Mouse (Mus musculus): ENCODE data around the gene Abca2.

DNA sequence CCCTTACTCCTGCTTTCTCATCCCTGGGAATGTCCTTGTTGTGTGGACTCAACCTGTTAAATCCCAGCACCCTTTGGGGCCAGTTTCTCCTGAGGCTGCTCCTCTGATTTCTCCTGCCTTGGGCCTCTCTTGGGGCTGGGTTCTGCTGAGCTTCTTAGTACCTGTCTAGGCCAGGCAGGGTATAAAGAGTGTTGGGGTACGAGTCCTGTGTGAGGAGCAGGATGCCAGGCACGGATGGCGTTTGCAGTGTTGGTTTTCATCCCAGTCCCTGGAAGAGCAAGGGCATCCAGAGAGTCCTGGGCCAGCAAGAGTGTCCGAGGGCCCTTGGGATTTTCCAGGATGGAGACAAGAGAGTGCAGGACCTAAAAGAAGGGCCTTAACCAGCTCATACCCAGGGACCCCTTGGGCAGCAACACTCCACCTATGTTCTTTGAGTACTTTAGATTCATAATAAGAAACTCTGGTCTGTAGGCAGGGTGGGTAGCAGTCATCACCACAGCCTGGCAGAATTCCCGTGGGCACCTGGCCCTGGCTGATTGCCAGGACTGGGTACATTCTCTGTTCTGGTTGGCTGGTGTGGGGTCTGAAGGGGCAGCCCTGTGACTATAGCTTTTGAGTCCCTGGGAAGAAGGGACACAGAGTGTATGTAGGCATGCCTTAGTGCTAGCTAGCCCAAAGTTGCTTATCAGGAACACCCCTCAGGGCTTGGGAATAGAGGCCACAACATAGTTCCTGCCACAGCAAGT is 1.1 kb downstream of the Abca2 start:
- no peak for TF ChIP-seq CTCF (IDR thresholded peaks at IDR 0.05; ENCODE audit: low read depth, low read length)
- TF ChIP-seq POLR2A (IDR thresholded peaks at IDR 0.05; ENCODE audit: extremely low read depth, insufficient read depth, low read length): no peak
